Mouse (Mus musculus) liver, adult (tissue): ENCODE measurements around the gene Lyl1.

Experiments
- GATA4 ChIP-seq: IDR thresholded peaks from 2 replicates; pipeline ENCODE4 v1.6.1; 2014; ENCODE audit warnings: mild to moderate bottlenecking, low read length; ENCODE audit not compliant: insufficient replicate concordance

Gene Lyl1

GRCm38 (mm10) chr8:84700941-84701911 lies at the start of gene Lyl1:
Gene Lyl1 (plus strand): TSS chr8:84701457.
- peak; percentile 100 for TF ChIP-seq GATA4

DNA sequence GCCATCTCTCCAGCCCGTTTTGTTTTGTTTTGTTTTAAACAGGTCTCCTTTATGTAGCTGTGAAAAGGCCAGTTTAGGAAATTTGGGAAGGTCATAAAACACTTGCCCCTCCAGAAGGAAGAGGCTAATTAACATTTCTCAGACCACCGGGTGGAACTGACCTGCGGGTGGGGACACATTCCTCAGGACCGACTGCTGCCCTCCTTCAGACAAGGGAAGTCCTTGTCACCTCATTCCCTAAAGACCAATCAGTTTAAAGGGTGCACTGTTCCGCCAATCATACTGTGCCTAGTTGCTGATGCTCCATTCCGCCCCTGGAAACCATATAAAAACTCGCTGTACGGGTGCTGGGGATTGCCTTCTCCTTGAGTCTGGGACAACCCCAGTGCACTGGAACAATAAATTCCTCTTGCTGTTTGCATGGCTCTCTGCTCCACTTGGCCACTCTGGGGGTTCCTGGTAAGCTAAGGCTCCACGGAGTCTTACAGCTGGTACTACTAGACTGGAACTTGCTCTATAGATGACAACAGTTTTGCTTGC lies 48.1 kb upstream of the Lyl1 start:
- TF ChIP-seq GATA4: no peak

DNA sequence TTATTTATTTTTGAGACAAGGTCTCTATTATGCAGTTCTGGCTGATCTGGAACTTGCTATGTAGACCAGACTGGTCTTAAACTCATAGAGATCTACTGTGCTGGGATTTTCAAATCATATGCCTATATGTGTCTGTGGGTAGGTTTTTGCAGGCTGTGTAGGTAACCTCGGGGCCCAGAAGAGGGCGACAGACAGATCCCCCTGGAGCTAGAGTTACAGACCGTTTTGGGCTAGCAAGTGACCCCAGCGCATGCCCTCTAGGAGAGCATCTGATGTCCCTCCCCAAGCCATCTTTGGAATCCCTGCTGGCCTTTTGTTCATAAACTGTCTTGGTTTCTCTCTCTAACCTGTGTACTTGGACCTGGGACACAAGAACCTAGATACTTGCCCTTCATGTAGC lies 46.7 kb upstream of the Lyl1 start:
- no peak for TF ChIP-seq GATA4

GRCm38 (mm10) chr8:84655336-84656190 lies 45.7 kb upstream of the Lyl1 start:
- TF ChIP-seq GATA4: no peak

GRCm38 (mm10) chr8:84656191-84656525 lies 45.1 kb upstream of the Lyl1 start:
- no peak for TF ChIP-seq GATA4

DNA sequence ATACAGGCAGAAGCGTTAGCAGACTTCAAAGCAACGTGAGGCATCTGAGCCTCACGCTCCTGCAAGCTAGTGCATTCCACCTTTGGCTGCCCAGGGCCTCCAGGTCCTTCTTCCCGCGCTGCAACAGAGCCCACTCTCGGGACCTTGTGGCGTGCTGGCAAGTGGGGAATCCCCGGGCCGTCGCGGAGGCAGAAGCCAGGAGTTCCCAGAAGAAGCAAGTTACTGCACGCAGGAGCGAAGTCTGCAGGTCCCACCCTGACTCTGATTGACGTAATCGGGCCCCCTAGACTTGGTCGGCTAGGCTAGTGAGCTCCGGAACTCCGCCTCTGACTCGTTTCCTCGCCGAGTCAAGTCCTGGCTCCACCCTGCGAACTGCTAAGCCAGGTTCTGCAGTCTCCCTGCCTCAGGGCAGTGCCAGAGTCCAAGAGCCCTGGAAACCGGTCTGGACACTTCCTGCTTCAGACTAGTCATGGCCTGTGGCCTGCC lies 44.6 kb upstream of the Lyl1 start:
- TF ChIP-seq GATA4: no peak

DNA sequence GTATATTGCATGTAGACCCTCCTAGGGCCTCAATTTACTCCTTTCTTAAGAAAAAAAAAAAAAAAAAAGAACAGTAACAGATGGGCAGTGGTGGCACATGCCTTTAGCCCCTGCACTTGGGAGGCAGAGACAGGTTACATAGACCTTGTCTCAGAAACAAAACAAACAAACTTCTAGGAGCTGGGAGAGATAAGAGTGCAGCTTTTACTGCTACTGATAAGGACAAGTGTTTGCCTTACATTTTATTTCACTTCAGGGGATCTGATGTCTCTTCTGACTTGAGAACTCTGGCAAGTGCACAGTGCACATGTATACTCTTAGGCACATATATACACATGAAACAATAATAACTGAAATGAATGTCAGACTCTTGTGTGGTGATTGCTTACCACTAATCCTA lies 44.1 kb upstream of the Lyl1 start:
- no peak for TF ChIP-seq GATA4

DNA sequence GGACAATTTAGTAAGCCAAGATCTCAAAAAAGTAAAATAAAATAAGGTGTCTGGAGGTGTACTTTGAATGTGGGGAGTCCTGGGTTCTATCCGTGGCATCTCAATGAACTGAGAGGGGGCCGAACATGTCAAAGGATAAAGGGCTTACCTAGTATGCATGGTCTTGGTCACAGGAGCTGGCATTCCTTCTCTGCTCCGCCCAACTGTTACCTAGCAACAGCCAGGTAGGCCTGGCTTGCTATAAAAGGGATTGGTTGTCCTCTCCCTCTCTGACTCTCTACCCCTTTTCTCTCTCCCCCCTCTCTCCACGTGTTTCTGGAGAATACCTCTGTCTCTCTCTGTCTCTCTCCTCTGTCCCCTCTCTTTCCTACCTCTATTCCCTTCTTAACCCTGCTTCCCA lies 43.6 kb upstream of the Lyl1 start:
- TF ChIP-seq GATA4: no peak

DNA sequence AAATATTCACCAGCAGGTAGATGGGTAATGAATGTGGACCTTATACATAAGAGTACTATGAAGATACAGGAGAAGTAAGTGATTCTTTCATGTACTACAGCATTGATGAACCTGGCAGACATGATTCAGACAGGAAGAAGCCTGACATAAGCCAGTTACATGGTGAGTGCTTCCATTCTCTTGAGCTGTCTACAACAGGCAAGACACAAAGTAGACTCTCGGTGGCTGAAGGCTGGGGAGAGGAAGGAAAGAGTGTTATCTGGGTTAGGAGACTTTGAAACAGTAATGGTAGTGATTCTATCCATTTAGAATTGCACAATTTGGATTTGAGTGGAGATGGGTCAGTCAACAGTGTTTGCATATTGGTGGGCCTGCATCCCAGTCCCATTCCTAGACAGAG lies 42.3 kb upstream of the Lyl1 start:
- no peak for TF ChIP-seq GATA4

DNA sequence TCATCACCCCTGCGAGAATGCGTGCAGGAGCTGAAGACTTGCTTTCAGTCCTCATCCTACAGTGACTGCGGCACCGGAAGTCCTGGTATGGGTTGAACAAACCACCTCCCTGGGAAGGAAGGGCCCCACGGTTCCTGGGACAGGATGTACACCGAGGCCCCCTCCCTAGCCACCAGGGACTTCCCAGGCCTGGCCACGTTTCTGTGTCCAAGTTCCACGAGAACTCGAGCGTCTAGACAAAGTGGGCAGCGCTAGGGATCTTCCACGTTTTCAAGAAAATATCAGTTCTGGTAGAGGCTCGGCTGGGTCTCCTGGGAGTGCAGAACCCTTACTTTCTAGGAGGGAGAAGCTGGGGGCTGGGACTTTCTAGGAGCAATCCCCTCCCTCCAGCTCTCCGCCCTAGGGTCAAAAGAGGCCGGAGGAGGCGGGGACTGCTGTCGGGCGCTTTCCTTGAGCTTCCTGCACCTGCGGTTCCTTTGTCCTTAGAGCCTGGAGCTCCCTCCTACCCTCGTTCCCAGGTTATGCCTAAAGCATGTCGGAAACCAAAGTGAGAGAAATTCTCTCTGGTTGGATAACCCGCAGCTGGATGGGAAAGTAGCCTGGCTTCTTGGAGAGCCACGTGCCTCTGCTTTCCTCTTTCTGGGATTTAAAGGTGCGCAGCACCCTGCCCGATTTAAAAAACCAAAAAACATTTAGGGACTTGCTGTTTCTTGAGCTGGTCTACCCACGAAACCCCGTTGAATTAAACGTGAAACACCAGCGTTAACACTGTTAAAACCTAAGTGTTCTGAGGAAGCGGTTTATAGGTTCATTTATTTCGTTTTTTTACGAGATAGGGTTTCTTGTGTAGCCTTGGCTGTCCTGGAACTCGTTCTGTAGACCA lies 41.1 kb upstream of the Lyl1 start:
- no peak for TF ChIP-seq GATA4

DNA sequence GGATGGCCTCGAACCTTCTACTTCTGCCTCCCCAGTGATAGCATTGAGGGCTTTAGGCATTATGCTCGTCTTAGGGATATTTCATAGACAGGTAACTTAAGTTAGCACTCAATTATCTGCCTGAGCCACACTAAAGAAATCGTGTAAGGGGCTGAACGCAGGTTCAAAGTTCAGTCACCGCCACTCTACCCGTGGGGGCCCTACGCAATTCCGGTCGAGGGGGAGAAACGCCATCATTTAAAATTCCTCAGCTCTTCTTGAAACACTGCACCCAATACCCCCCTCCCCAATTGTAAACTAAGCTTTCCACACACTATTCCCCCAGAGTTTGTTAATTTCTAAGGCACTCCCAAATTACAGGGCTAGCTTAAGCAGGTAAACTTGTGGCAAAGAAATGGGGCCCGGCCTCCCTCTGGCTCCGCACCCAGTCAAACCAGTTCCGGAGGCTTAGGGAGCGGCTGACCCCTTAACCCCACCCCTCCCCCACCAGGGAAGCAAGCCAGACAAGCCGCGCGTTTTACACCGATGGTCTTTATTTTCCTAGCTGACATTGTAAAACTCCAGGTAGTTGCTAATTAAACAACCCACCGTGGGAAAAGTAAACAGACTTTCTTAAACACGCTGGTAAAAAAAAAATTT lies 40.3 kb upstream of the Lyl1 start:
- TF ChIP-seq GATA4: no peak

DNA sequence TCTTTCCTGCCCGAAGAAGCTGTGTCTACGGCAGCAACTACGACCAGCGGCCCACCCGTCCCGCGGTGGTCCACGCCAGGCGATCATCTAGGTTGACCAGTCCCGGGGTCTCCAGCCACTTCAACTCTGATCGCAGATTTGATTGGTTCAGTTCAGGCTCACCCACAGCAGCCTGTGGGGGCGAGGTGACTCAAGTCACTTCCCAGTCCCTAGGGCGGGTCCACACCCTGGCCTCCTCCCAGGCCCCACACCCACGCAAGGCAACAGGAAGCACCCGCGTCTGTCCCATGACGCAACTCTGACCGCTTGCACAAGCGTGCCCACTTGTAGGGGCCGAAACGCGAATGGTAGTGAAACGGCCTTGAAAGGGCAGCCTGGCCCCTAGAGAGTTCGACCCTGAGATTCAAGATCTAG lies 39.8 kb upstream of the Lyl1 start:
- no peak; the same call in 1 of the 2 replicates for TF ChIP-seq GATA4

DNA sequence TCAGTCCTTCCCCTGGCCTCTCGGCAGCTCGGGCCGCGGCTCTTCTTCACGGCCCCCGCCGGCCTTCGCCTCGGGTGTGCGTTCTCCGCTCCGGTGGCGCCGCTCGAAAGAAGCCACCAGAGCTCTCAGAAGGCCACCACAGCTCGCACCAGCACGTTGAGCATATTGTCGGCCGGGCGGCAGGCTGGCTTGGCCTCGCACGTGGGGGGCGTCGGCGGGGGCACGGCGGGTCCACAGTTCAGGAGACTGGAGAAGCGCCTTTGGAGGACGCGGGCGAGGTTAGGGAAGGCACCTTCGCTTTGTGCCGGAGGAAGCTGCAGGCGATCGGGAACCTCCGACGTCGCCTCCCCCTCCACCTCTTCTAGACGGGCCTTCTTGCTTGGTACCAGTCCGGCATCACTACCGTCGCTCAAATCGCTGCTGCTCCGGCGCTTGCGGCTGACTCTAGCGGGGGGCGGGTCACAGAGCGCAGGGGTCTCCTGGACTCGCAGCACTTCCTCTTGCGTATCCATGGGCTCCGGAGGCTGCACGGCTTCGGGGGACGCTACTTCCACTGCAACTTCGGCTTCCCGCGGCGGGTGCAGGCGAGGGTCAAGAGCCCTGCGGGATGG lies 39.2 kb upstream of the Lyl1 start:
- no peak for TF ChIP-seq GATA4
